Mouse (Mus musculus) ES-CJ7 (cell line): ENCODE data around the gene Farp1.
"Not testable (repeated sequence)": the region's sequence is repeated elsewhere in the genome, so short reads cannot be mapped to it uniquely, and the experiment has no call there.

Experiments
- DNase-seq: peaks from one replicate; pipeline ENCODE4 v3.0.0; 2011; ENCODE audit warnings: low read depth, low spot score

The Farp1 gene

DNA sequence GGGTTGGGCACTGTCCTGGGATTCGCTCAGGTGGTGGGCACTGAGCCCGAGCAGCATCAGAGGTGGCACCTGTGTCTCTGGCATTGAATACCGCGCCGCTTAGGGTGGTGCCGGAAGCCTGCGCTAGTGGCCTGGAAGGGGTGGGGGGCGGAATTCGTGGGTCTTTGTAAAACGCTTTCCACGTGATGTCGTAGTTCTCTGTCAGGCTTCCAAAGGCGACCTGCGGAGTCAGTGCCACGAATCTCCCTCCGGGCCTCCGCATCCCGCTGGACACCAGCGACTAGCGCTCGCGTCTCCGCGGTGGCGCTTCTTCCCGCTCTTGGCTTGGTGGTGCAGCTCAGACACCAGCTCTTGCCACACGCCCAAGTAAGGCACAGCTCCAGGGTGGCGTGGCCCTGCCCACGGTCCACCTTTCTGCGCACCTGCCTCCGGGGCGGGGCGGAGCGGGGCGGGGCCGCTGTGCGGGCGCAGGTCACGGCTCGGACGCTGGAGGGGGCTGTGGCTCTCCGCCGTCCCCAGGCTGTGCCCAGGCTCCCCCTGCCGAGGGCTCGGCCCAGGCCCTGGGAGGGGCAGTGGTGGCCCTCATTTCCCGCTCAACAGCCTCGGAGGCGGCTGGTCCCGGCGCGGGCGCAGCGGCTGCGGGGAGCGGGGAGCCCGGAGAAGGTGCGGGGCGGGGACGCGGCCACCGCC, at the start of gene Farp1:
Gene Farp1, plus strand, starts transcription at position 228 of the 690 bp plus-strand sequence.
- peak; percentile 53 for DNase-seq

DNA sequence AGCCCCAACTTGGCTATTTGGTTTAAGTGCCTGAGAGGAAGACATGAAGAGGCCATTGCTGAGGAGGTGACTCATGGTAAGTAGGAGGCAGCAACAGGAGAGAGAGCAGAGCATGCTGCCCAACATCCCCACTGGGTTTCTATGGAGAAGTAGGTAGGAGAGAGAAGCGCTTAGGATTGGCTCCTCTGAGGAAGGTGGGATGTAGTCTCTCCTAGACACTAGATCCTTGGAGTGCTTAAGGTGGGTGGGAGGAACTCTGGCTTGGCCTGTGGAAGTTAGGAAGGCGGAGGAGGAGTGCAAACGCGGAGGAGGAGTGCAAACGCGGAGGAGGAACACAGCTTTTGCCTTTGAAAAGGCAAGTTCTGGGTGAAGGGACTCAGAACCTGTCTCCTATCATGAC, 45.9 kb upstream of the Farp1 start:
- no peak for DNase-seq

DNA sequence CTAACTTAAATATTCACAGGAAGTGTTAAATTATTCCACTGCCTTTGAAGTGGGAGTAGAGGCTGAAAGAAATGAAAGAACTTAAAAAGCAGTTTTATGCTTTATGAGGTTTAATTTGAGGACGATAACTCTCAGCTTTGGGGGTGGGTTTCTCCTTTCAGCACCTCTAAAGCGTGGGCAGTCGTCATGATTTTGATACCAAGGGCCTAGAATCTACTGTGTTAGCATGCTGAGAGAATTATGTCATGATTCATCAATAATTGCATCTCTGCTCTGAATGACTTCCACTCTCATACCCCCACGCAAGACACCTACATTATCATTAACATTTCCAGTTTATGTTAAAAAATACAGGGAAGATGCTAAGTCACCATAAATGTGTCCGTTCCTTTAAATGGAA, 37.3 kb upstream of the Farp1 start:
- DNase-seq: no peak

DNA sequence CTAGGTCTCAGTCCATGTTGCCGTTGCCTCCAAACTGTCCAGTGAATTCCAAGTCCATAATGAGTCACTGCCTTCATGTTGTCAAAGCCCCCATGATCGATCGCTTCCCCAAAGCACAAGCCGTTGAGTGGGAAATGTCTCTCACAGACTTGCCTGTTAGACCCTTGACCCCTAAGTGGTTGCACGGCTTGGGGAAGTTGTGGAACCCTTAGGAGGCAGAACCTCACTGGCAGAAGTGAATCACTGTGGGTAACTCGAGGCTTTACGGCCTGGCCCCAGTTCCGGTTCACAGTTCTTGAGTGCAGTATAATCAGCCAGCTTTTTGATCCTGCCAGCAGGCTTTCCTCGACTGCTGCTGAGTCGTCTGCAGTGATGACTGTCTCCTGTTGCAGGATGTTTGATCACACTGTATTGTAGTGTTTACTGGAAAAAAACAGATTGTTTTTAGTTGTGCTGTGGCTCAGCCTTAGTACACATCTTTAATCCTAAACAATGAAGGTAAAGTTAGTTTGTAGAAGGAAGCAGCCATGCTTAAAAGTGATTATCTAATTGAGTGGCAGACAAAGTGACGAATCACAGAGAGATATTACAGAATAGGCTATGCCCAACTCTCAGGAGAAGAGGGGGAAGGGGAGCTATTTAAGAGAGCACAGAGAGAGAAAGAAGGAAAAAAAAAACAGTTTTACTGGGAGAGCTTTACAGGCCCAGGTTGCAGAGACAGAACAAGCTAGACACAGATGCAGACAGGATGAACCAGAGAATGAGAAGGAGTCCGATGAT, 34.2 kb upstream of the Farp1 start:
- DNase-seq: no peak

DNA sequence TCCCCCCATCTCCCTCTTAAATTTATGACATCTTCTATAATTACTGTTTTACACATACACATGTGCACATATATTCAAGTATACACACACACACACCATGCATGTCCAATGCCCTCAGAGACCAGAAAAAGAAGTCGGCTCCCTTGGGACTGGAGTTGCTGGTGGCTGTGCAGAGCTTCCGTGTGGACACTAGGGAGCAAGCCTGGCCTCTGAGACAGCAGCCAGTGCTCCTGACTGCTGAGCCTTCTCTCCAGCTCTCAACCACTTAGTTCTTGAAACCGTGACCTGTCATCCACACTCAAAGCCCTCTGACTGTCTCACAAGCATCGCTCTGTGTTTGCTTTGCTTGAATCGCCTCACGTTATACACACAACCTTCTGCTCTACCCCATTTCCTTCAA, 29.4 kb upstream of the Farp1 start:
- no peak for DNase-seq

DNA sequence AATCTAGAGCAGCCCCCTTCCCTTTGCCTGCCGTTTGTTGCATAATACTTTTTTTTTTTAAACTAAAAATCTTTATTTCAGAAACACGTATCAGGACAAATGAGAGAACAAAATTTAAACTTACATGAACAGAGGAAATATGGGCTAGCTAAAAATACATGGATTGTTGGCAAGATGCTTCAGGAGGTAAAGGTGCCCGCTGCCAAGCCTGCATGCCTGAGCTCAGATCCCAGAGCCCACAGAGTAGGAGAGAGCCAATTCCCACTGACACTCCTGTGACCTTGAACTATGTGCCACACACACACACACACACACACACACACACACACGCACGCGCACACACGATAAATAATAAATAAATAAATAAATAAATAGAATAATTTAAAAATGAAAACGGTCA, 29.0 kb upstream of the Farp1 start:
- no peak for DNase-seq

DNA sequence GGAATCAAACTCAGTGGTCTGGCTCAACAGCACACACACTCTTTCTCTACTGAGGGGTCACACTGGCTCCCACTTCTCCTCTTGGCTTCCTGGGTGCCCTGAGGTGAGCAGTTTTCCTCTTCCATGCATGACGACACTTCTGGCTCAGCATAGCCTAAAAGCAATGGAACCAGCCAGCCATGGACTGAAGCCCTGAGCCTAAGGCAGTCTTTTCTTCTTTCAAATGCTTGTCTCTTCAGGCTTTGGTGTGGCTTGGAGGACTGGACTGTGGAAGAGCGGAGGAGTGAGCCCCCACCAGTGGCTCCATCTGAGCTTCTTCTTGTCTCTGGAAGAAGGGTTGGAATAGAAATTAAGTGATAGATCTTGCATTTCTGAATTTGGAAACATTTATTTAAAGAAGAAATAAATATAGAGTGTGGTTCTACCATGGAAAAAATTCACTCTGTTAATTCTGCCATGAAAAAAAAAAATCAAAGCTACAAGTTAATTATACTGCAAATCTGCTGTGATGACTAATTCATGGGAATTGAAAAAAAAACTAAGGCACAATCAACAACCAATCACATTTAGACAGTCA, 19.8 kb upstream of the Farp1 start:
- DNase-seq: no peak

DNA sequence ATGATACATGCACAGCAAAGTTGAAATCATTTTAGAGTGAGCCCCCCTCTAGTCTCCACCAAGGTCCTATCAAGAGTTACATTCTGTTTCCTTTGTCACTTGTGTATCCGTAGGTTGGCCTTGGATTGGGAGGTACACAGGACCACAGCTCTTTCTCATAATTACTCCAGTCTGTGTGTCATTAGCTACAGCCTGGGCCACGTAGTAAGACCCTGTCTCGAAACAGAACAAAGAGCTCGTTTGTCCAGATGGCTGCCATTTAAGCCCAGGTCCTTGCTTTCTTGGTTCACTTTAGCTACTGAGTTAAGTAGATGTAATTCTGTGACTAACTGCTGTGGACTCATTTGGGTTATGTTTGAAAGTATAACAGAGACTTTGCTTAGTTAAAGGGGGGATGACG, 12.6 kb upstream of the Farp1 start:
- no peak for DNase-seq

DNA sequence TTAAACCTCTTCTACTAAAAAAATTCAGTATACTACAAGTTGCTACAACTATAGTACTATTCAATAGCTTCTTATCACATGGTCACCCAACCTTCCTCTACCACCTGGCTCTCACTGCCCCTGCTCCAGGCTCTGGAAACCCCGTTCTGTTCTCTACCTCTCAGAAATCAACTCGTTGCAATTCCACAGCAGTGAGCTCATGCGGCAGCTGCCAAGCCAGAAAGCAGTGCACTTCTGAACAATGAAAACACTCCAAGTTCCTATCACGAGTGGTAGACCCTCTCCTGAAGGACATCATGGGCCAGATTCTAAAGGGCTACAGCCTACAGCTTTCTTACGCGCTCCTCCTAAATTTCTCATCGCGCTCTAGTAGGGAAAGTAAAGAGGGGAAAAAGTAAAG, 9.6 kb upstream of the Farp1 start:
- no peak for DNase-seq

DNA sequence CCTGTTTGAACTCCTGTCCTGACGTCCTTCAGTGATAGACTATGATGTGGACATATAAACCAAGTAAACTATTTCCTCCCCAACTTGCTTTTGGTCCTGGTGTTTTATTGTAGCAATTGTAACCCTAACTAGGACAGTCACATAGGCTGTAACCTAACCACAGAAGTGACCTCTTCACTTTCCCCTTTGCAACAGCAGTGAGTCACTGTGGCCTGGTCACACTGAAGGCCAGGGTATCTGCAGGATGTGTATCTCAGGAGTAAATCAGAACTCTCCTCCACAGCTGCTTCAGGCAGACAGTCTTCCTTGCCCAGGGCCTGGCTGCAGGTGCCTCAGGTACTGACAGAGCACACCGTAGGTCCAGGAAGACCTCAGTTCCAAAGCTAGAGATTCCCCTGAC, 3.6 kb upstream of the Farp1 start:
- no peak for DNase-seq

DNA sequence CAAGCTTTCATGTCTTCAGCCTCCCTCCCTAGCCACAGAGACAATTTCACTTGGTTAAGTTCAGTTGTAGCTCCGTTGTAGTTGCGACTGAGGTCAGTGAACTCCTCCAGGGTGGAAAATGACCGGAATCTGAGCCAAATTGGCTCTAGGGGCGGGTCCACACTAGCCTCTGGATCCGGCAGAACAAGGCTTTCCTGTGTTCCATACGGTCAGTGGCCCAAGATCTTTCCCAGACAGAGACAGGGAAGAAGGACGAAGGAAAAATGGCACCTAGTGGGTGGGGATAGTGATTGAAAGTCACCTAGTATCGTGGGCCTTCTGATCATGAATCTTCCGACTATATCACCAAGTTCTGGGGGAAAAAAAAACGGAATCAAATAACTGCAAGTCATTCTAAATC, 475 bp upstream of the Farp1 start:
- DNase-seq: no peak

DNA sequence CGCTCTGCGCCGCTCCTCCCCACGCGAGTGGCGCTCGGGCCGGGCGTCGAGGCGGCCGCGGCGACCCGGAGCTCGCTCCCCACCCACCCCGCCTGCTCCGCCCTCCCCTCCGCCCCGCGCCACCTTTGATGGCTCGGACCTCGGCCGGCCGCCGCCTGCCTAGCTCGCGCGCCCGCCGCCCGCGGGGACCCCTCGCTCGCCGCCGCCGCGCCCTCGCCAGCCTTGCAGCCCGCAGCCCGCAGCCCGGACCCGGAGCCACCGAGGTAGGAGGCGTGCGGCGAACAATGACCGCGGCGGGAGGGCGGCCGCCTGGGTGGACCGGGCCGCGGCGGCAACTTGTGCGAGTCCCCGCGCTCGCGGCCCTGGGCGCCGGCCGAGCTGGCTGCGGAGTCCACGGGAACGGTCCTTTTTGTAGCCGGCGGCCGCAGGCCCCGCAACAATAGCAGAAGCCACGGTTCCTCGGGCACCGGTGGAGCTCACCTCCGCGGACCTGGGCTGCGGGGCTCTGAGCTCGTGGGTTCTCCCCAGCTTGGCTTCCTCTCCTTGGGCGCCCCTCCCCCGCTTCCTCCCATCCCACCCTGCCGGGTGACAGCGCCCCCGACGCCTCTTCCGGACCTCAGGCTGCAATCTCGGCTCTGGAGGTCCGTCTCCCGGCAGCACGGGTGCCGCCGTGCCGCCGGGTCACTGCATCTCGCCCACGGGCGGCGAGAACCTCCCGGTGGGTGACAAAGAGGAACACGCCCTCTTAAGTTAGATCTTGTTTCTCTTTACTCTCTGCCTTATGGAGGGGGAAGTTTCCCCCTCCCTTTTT, 868 bp downstream of the Farp1 start:
- DNase-seq: peak; percentile 38

DNA sequence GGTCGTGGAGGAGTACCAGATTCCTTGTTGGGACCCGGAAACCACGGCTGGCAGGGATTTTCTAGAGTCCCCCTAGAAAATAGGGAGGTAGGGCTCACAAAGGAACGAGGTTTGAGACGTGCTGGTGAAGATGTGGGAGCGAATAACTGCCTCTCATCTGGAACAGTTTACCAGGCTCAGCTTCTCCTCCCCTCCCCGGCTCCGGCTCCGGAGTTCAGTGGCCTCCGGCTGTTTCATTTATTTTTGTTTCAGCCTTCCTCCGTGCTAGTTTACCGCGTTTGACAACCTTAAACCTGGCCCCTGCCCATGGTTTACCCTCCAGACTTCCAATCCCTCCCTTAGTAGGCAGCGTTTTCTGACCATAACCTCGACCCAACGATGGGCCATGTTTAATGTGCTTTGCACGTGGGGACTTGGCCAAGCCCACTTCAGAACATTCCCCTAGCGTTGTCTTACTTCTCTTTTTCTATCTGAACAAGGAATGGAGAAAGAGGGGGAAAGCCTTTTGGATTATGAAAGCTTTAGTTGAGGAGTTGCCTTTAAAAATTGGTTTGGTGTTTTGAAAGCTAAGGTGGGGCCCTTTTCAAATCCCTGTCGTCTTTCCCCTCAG, 1.7 kb downstream of the Farp1 start:
- no peak for DNase-seq

DNA sequence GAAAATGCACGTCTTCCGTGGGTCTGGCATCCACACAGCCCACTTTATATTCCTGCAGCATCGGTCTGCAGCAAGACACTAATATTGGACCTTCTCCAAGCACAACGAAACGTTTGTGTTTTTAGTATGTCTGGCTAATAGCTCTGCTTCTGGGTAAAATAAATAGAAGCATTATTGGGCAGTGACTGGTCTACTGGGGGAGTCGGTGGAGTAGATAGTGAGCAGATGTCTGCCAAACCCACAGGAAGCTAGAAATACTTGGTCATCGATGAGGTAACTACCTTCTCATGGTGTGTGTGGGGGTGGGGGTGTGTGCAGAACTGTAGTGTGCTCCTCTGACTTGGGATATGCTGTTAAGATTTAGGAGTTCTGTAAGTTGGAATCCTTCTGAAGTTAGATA, 2.3 kb downstream of the Farp1 start:
- DNase-seq: no peak

DNA sequence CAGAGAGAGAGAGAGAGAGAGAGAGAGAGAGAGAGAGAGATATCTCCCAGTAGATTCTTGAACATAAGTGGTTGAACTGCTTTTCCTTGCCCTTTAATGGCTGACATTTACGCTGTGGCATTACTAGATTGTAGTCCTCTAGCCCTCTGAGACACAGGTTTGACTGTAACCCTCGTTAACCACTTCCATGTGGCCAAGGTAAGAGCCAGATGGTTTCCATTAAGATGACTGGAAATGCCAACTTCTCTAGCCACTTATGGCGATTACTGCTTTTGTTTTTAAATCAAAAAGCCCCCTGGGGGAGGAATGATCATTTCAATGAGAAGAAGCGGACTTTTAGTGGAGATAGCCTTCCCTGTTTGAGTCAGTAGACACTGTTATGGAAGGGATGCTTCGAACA, 3.7 kb downstream of the Farp1 start:
- no peak for DNase-seq

DNA sequence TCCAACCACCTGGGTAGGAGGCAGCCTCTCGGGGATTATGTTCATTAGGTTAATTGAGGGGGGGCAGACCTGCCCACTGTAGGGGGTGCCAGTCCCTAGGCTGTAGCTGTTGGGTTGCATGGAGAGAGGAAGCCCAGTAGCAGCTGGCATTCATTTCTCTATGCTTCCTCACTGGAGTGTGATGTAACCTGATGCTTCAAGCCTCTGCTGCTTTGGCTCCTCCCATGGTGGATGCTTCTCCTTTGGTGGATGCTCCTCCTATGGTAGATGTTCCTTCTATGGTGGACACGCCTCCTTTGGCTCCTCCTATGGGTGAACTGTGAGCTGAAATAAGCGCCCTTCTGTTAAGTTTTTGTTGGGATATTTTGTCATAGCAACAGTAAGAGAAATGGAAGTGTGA, 9.1 kb downstream of the Farp1 start:
- DNase-seq: peak; percentile 33

DNA sequence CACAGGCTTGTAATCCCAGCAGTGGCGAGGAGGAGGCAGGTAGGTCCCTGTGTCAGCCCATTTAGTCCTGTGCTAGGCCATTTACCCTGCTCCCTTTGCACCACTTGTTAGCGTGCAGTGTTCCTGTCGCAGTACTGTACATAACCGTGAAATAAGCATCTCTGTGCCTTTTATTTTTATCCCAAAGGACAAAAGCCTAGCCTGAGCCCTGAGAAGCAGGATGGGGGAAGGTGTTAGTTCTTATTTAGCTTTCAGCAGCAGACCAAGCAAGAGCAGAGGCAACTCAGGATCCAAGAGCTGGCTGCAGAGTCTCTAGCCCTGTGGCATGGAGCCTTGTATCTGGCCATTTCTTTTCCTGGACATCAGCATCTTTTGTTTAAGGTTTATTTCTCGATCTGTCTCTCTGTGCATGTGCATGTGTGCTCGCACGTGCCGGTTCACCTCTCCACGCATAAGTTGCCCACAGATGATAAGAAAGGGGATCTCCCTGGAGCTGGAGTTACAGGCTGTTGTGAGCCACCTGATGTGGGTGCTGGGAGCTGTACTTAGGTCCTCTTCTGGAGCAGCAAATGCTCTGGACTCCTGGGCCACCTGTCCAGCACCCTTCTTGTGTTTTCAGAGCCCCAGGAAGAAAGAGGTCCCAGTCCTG, 11.4 kb downstream of the Farp1 start:
- DNase-seq: no peak

DNA sequence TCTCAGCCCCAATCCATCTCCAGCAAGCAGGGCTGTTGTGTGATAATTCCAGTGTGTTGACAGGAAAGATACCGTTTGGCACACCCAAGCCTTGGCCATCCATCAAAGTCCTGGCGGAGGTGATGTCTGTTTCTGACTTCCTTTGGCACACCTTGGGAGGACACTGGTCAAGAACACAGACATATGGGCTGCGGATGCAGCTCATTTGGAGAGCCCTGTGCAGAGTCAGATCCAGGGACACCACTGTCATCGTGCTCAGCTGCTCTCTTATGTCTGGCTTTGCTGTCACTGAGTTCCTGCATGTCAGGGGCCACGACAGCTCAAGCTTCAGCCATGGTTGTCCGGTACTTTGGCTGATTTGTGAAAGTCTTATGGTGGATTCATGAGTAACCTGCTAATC, 12.8 kb downstream of the Farp1 start:
- DNase-seq: no peak

DNA sequence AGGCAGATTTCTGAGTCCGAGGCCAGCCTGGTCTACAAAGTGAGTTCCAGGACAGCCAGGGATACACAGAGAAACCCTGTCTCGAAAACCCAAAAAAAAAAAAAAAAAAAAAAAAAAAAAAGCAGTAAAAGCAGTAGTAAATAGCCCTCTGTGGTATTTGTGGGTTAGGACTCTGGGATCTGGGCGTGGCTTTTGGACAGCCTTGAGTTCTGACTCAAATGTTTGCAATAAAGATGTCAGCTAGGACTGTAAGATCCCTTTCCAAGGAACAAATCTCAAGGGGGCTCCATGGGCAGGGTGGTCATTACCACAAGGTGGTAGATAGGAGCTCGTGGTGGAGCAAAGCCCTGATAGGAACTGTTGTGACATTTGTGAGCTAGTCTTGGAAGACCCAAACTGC, 16.0 kb downstream of the Farp1 start:
- DNase-seq: not testable (repeated sequence)

DNA sequence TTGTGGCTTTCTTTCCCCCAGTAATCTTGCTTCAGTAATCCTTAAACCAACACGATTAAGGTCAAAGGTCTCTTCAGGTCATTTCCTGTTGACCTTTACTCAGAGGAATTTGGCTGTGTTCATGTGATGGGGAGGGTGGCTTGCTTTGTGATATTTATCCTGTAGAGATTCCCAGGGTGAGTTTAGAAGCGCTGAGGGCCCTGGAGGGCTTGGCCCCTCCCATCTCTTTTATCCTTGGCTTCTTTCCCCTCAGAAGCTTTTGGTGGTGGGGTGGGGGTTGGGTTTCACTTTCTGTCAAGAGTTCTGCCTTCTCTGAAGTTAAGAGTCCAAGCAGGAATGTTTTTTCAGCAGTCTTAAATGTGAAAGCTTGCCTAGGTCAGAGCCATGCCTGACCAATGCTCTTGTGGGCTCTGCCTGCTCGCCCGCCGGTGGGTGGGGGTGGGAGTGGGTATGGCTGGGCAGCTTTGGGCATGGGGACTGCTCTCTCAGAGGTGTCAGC, 18.1 kb downstream of the Farp1 start:
- DNase-seq: peak; percentile 61

DNA sequence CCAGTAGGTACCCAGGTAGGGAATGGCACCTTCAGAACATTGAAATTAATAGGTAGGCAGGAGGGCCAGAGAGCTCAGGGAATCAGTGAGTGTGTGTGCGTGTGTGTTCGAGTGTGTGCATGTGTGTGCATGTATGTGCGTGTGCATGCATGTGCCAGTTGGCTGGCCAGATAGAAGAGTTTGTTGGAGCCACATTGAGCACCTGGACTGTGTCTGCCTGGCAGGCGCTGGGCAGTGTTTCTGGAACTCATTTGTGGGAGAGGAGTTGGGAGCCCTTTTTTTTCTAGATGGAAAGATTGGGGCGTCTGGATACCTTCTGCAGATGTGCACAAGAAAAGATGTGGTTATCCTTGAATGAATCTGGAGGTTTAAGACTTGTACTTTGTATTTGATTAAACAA, 19.1 kb downstream of the Farp1 start:
- DNase-seq: no peak
